Mouse (Mus musculus): ENCODE data around the gene Parva.

Parva gene

DNA sequence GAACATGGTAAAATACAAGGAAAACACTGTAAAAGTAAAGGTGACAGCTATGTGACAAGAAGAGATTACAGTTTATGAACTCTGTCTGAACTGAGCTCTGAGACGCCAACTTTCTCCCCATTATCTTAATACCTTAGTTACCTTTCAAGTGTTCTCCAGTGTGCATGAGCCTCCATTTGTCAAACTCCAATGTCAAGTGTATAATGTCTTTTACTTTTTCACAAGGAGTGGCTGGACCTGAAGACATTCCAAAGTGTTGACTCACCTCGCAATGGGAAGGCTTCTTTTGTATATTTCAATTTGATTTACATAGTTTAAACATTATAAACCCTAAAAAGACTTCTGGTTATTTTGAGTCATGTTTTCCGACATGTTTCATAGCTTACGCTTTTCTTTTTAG, 3.9 kb upstream of the Parva start:
- no peak for DNase-seq (ENCODE audit: low read depth, low spot score)

- DNase-seq (ENCODE audit: low read depth, low spot score), result no peak
Measured at GRCm38 (mm10) chr7:112426811-112427210, 494 bp upstream of the Parva start.

- DNase-seq (ENCODE audit: low read depth, low spot score), result no peak
Measured at GRCm38 (mm10) chr7:112428158-112428535, 842 bp downstream of the Parva start.

- no peak for DNase-seq (ENCODE audit: low read depth, low spot score)
Measured at GRCm38 (mm10) chr7:112439846-112440245, 12.5 kb downstream of the Parva start.

DNA sequence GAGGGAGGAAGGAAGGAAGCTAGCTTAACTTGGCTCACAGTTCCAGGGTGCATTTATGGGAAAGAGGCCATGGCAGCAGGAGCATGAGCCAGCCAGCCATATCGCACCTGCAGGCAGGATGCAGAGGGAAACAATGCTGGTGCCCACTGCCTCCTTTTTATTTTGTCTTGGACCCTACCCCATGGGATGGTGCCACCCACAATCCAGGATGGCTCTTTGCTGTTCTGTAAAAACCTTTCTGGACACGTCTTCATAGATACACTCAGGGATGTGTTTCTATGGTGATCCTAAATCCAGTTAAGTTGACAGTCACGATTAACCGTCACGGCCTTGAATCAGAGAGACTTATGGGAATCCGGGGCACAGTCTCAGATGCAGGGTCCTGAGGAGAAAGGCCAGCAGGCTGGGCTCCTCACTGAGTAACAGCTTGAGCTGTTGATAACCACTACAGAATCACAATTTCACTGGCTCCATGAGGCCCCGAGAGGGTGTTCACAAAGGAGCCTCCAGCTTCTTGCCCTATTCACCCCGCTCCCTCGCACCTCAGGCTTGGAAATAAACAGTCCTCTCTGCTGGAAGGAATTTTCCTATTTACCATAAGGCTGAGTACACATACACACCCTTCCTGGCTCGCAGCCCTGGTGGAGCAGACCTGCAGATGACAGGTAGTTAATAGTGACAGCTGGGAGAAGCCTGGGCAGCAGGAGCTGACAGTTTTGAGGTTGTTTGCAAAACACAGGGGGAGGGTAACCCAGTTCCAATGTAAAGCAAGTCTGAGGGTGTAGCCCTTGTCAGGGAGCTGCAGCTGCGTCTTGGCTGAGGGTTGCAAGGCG, 17.1 kb downstream of the Parva start:
- no peak for DNase-seq (ENCODE audit: low read depth, low spot score)

GRCm38 (mm10) chr7:112444985-112445367, 17.7 kb downstream of the Parva start:
- DNase-seq (ENCODE audit: low read depth, low spot score), result no peak

DNA sequence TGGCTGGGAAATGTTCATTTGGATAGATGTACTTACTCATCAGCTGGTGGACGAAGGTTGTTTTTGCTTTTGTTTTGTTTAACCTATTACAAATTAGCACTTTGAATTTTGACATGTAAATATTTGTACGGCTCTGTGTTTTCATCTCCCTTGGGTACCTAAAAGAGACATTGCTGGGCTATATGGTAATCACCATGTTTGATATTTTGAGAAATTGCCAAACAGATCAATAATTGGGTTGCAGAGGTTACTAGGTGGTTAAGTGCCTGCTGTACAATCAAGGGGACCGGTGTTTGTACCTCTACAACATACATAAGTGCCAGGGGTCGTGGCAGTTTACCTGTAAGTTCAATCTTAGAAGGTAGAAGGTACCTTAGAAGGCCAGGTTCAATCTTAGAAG, 19.2 kb downstream of the Parva start:
- no peak for DNase-seq (ENCODE audit: low read depth, low spot score)

GRCm38 (mm10) chr7:112449954-112450700, 22.8 kb downstream of the Parva start:
- no peak for DNase-seq (ENCODE audit: low read depth, low spot score)

GRCm38 (mm10) chr7:112452471-112452870, 25.2 kb downstream of the Parva start:
- no peak for DNase-seq (ENCODE audit: low read depth, low spot score)

- DNase-seq (ENCODE audit: low read depth, low spot score), result no peak
Measured at GRCm38 (mm10) chr7:112453805-112454214, 26.5 kb downstream of the Parva start.

GRCm38 (mm10) chr7:112454380-112454779, 27.1 kb downstream of the Parva start:
- no peak for DNase-seq (ENCODE audit: low read depth, low spot score)

- no peak for DNase-seq (ENCODE audit: low read depth, low spot score)
Measured at GRCm38 (mm10) chr7:112454951-112455350, 27.6 kb downstream of the Parva start.

- no peak for DNase-seq (ENCODE audit: low read depth, low spot score)
Measured at GRCm38 (mm10) chr7:112455566-112456110, 28.3 kb downstream of the Parva start.

- no peak for DNase-seq (ENCODE audit: low read depth, low spot score)
Measured at GRCm38 (mm10) chr7:112457373-112457772, 30.1 kb downstream of the Parva start.

DNA sequence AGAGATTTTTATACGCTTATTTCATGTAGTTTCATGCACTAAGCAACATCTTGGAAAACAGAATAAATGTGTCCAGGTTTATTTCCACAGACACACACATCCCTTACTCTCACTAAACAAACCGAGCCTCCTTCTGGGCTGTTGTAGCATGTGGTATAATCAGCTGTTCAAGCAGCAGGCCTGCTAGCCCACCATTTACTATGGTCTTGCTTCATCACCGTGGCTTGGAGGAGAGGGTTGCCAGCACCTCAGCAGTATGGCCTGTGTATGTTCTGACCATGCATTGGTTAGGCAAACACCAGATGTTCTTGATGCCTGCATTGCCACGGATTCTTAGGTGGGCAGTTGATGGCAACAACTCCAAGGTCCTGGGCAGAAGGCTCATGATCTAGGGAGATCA, 30.6 kb downstream of the Parva start:
- DNase-seq (ENCODE audit: low read depth, low spot score), result no peak

- no peak for DNase-seq (ENCODE audit: low read depth, low spot score)
Measured at GRCm38 (mm10) chr7:112458440-112458839, 31.1 kb downstream of the Parva start.

DNA sequence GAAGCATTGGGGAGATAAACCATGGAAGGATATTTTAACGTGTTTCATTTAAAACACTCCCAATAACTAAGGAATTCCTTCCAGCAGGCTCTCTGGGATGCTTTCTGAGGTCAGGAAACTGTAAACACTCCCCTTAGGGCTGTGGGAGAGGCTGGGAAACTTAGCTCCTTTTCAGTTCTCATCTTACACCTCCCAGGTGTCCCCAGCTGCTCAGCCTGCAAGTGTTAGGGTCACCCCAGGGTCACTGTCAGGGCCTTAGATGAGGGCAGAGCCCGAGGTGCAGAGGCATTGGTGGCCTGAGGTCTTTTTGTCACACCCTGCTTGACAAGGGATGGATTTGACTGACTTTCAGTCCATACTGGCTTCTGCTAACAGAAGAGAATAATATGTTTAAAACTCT, 35.8 kb downstream of the Parva start:
- no peak for DNase-seq (ENCODE audit: low read depth, low spot score)

GRCm38 (mm10) chr7:112465920-112466319, 38.6 kb downstream of the Parva start:
- DNase-seq (ENCODE audit: low read depth, low spot score), result no peak

DNA sequence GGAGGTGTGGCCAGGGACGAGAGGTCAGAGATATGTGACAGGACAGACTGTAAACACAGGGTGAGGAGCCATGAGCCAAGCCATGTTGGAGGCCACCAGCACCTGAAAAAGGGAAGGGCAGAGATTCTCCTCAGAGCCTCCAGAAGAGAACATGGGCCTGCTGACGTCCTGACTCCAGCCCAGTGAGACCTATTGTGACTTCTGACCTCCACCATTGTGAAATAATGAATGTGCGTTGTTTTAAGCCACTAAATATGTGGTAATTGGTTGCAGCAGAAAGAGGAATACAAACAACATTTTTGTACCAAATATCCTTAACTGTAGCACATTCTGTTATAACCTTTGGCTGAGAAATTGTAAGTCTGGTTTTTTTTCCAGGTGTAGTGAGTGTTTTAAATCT, 39.5 kb downstream of the Parva start:
- DNase-seq (ENCODE audit: low read depth, low spot score), result no peak

DNA sequence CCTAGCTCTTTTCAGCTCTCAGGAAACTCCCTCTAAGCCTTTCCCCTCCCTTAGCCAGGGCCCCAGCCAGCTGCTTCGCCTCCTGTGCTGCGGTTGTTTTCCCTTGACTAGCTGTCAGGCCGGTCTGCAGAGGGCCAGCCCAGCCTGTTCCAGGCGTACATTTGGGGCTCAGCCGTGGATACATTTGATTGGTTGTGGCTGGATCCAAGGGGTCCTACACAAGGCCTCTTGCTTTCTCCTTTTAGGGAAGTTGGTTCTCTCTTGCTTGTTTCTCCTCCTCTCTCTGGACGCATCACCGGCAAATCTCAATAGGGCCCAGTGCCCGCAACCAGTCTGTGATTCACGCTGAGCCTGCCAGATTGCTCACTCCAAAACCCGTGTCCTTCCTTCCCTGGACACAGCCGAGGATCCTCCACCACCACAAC, 40.4 kb downstream of the Parva start:
- no peak for DNase-seq (ENCODE audit: low read depth, low spot score)

- DNase-seq (ENCODE audit: low read depth, low spot score), result no peak
Measured at GRCm38 (mm10) chr7:112469817-112470216, 42.5 kb downstream of the Parva start.

GRCm38 (mm10) chr7:112471316-112471715, 44.0 kb downstream of the Parva start:
- no peak for DNase-seq (ENCODE audit: low read depth, low spot score)

All from telencephalon, adult 2 months (tissue).